Mouse (Mus musculus): Measurements from ENCODE around the gene Jhy.

- TF ChIP-seq POLR2A (IDR thresholded peaks at IDR 0.05; ENCODE audit: insufficient read depth, low read depth, low read length) (no peak), CTCF (IDR thresholded peaks at IDR 0.05; ENCODE audit: insufficient read depth, low read depth, low read length) (no peak)
Measured at GRCm38 (mm10) chr9:40870331-40870730, 93.6 kb downstream of the Jhy start.

All from olfactory bulb, adult 2 months (tissue).